Mouse (Mus musculus) spleen, embryonic (tissue): Measurements from ENCODE around the gene C2cd5.
"Not testable (repeated sequence)": the region's sequence is repeated elsewhere in the genome, so short reads cannot be mapped to it uniquely, and the experiment has no call there.

Experiments
- CTCF ChIA-PET: fragments of 350-600 bp; sonication (Branson Sonifier 250); formaldehyde crosslinking; loops from one replicate; lab custom pipeline; 2022; lab: Charles Lee

Gene C2cd5

DNA sequence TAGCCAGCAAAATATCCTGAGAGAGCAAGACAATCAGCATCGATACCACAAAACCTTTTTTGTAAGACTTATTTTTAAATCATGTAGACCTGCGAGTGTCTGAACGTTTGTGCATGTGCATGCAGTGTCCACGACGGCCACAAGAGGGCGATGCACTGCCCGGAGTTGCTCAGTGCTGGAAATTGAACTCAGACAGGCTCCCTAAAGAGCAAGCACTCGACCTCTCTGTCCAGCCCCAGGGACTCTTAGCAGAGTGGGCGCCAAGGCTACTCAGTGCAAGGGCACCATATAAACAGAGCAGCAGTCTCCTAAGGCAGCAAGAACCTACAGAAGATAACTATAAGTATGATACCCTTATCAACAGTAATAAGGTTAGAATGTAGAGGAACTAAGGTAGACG lies 111.2 kb downstream of the C2cd5 start:
- CTCF ChIA-PET: no interaction called here

DNA sequence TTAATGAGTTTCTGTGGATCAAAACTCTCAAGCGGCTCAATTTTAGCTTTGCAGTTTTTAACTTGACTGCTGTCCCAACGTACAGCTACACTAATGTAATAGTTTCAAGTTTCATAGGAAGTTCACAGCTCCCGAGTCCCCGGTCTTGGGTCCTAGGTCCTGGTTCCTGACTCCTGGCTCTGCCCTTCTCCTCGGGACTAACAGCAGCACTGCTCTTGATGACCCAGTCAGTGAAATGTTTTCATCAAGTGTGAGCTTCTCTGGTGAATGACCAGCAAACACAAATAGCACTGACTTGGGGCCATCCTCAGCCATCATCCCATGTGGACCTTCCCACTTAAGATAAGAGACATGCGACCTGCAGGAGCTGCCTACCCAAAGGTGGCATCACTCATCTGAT lies 111.7 kb downstream of the C2cd5 start:
- CTCF ChIA-PET: interaction anchor here (0.6 kb wide), 1 partner anchor 31 kb away, joined by 3 read pairs; no protein-coding TSS in a partner anchor

DNA sequence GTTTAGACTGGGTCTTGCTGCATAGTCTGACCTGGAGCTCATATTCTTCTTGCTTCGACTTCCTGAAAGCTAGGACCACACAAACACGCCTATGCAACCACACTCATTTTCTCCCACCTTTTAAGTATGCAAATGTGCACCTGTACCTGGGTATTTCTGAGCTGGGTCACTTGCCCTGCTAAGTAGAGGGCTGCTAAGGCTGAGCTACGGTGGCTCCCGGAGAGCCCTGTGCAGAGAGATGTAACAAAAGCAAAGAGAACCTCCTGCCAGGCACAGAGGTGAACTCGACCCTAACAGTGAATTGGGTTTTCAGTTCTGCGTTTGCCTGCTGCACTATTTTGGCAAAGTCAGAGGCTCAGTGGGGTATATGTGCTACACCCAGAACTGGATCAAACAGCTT lies 112.3 kb downstream of the C2cd5 start:
- CTCF ChIA-PET: no interaction called here

GRCm38 (mm10) chr6:142986706-142987105 lies 113.2 kb downstream of the C2cd5 start:
- CTCF ChIA-PET: not testable (repeated sequence)

DNA sequence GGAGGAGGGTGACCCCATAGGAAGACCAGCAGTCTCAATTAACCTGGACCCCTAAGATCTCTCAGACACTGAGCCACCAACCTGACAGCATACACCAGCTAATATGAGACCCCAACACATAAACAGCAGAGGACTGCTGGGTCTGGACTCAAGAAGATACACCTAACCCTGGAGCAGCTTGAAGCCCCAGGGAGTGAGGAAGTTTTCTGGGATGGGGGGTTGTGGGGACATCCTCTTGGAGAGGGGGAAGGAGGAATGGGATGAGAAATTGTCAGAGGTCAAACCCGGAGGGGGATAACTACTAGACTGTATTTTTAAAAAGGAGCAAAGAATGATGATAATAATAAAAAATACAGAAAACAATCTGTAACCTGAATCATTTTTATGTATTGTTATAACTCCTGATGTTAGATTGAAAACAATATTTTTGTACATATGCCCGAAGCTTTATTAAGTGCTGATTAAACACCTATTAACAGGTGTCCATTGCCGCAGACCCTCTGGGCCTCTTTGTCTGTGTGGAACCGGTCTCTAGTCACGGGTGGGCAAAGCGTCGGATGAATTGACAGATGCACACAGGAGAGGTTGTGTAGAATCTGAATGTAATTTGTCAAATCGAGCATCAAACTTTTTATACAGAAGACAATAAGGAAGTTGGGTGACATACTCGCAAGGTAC lies 114.2 kb downstream of the C2cd5 start:
- CTCF ChIA-PET: not testable (repeated sequence)

DNA sequence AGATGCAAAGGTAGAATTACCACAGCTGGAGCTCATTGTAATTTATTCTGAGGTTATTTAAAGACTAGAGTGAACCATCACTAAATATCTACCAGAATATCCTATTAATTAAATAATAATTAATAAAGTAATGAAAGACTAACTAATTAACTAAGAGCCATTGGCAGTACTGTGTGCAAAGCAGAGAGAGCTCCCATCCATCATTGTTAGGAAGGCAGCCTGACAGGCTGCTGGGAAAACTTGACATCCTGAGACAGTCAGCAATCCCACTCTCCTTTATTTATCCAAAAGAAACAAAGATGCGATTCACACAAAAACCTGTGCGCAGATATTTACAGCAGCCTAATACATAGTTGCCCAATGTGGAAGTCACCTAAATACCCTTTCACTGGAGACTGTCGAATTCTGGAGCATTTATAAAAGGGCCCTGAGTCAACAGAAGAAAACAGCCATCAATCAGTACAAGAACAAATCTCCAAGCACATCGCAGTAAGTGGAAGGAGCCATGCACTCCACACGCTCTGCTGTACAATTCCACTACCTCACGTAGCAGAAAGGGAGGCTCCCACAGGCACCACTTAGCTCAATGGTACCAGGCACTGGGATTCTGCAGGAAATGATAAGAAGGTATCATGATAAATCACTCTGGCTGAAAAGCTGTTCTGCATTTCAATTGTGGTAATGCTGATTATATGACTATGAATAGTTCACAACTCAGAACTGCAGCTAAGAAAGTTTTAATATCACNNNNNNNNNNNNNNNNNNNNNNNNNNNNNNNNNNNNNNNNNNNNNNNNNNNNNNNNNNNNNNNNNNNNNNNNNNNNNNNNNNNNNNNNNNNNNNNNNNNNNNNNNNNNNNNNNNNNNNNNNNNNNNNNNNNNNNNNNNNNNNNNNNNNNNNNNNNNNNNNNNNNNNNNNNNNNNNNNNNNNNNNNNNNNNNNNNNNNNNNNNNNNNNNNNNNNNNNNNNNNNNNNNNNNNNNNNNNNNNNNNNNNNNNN lies 120.0 kb downstream of the C2cd5 start:
- CTCF ChIA-PET: no interaction called here

- CTCF ChIA-PET: no interaction called here
These were observed 122.7 kb downstream of the C2cd5 start for GRCm38 (mm10) chr6:142977221-142977620.

DNA sequence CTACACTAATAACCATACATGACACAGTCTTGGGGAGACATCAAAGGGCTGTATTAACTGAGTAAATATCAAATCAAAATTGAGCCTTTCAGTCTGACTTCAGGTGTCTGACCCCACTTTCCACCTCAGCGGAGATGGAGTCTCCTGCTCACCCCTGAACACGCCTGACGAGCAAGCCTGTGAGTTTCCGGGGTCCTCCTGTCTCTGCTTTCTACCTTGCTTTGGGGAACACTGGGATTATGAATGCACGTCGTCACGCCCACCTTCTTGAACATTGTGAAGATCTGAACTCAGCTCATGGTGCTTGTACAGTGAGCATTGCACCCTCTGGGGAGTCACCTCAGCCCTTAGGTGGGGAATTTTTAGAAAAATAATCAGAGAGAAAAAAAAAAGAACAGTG lies 126.7 kb downstream of the C2cd5 start:
- CTCF ChIA-PET: interaction anchor here (0.8 kb wide), 1 partner anchor 106 kb away, joined by 7 read pairs; no protein-coding TSS in a partner anchor

DNA sequence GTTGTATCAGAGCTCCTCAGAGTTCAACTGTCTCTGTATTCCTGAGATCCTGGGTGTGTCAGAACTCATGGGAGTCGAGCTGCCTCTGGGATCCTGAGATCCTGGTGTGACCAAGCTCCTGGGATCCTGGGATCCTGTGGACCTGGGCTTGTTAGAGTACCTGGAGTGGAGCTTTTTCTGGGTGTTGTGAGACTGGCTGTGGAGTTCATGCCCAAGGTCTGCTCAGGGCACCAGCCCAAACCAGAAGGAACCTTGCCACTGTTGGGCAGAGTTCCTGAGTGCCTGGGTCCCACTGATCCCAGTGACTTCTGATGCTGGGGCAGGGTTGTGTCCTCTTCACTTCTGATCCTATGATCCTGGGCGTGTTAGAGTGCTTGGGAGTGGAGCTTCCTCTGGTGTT lies 127.7 kb downstream of the C2cd5 start:
- CTCF ChIA-PET: no interaction called here

DNA sequence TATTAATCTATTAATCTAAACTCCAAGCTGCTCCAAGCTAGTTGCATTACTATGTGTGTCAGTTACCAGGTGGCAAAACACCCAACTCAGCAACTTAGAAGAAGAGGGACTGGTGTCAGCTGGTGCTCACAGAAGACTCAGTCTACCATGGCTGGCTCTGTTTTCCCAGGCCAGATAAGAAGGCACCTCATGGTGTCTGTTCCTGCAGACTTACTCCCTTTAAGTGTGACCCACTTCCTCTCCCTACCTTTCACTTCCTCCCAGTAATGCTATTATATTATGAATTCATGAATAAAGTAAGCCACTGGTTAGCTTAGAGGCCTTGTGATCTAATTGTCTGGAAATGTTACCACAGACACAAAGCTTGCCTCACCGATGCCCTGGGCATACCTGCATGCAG lies 132.5 kb downstream of the C2cd5 start:
- CTCF ChIA-PET: no interaction called here

DNA sequence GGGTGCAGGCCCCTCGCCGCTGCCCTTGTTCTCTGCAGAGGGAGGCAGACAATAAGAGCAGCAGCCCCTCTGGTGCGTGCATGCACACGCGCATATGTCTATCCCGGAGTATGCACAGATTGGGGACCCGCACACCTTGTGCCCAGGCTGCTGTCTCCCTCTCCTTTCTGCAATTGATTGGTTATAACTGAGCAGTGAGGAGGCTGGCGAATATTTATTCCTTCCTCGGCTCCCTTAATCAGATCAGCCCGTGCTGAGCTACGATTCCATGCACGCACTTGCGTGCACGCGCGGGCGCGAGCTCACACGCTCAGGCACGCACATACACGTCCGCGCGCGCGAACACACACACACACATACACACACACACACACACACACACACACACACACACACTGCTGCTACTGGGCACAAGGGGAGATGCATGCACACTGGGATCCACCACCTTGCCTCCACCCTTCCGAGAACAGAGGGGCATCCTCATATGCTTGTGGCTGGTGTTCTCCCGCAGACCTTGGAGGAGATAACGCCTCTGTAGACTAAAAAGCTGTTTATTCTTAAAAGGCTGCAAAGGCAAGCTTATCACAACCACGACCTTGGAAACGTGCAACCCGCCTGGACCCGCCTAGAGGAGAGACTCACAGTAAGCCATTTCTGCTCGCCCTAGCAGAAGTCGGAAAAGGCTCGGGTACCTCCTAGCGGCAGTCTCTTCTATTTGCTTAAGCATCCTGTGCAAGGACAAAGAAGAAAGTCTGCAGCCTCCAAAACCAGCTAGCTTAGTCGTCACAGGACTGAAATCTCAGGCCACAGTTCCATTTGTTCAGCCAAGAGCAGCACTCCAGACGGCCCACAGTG lies 135.2 kb downstream of the C2cd5 start:
- CTCF ChIA-PET: interaction anchor here (0.8 kb wide), 1 partner anchor 45 kb away, joined by 4 read pairs; no protein-coding TSS in a partner anchor

DNA sequence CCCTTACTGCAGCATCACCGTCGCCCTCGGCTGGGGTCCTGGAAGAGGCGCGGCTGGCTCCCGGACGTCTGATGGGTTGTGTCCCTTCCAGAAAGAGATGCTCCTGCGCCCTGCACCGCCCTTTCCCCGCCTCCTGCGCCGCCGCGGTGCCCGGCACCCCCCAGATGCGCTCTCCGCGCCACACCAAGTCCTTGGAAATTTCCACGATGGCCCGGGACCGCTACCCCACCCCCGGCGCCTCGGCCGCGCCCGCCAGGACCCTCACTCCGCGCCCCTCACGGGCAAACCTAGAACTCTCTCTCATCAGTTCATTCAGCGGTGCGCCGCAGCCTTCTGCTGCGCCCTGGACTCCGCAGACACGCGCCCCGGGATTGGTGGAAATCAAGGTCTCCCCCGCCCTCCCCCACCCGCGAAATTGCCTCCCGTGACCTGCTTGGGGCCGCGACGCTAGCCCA lies 135.8 kb downstream of the C2cd5 start, which contains the start of gene St8sia1:
Gene St8sia1, minus strand, starts transcription at position 377 of the 455 bp plus-strand sequence.
- CTCF ChIA-PET: no interaction called here

DNA sequence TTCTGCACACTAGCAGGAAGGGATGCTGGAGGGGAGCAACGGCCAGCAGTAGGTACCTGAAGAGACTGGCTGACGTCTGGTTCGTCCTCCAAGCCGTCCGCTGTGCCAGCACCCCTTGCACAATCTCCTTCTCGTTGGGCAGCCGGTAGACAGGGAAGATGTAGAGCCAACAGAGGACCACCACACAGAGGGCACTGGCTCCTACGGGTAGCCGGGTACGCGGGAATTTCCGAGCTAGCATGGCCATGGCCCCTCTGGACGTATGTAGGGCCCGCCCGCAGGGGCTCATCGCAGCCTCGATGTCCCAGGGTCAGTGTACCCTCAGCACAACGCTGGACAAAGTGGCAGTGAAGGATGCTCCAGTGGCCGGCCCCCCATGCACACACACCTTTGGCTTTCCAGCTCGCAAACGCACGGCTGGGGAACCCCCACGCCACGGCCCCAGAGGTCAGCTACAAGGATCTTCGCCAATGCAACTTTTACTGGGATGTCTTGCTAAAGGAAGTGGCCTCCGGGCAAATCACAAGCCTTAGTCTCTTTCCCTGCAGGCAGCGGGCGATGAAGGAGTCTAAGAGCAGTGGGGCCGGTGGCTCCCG lies 136.4 kb downstream of the C2cd5 start:
- CTCF ChIA-PET: no interaction called here

DNA sequence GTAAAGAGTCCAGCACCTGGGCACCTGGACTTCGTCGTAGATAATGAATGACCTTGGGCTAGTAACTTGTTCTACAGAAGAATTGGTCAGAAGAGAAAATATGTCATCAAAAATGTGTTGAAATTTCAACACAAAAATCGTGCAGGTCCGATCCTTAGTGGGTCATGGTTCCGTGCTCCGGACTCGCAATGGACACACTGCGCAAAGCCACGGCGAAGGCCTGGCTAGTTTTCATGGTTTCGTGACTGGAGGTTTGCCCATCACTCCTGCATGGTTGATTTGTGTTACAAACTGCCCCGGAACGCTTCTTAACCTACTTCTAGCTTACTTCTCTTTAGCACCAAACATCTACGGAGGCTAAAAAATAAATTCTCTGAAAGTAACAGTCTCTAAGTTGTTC lies 137.1 kb downstream of the C2cd5 start:
- CTCF ChIA-PET: no interaction called here

DNA sequence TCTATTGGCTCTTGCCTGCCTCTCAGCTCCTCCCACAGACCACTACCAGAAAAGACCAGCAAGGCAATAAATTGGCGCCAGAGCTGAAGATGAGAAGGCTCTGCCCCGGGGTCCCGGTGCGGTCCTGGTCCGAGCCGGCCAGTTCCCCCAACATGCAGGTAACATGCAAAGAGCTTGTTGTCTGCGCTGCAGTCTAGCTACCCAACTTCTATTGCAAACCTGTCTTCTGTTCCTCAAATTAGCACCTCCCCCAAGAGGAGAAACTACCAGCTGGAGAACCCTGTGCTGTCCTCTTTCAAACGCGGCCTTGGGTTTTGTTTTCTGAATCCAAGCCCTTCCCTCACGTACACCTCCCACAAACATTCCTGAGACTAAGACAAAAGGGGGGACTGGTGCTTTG lies 137.5 kb downstream of the C2cd5 start:
- CTCF ChIA-PET: no interaction called here

DNA sequence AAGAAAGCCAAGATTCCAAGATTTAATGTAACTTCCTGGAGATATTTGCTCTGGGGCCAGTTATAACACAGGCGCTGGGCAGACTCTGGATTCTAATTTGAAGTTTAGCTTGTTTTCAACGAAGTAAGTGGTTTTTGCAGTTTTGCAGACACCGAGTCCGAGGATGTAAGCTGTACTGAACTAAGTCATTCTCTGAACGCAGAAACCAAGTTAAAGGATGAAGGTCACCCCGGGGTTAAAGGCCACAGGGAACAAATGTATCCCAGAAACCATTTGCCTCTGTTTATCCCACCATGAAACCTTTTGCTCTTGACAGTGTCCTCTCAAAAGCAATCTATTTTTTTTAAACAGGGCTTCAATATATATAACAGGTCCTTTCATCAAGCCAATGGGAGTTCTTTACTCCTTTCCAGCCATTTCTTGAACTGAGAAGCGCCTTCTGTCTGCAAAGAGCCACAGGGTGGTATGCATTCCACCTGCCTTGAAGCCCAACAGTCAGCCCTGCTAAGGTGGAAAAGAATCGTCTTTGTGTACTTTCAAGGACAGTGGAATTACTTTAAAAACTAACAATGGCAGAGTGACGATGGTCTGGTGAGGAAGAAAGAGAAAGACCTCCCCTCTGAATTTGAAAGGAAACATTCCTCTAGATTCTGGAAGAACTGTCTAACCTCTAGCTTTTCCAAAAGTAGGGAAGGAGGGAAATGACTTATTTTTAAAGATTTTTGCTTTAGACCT lies 138.1 kb downstream of the C2cd5 start:
- CTCF ChIA-PET: no interaction called here
